Mouse (Mus musculus) large intestine, adult 2 months (tissue): ENCODE data around the gene Flnc. TPM values are rescaled to one million over a fixed set of nuclear protein-coding genes. Genes with fewer than 3 reads are reported as not detected.
"Not testable (repeated sequence)": the region's sequence is repeated elsewhere in the genome, so short reads cannot be mapped to it uniquely, and the experiment has no call there.

ENCODE experiments used
- DNase-seq: peaks from one replicate; pipeline ENCODE4 v3.0.0-alpha.2; 2012; ENCODE audit warnings: low read depth, low spot score
- whole genome bisulfite sequencing: fragments of 180-500 bp; shearing (Covaris S2); methylation state at CpG from one replicate; pipeline ENCODE4 v1.1.7; 2018; 5-methylcytosine and 5-hydroxymethylcytosine counted together
- polyA plus RNA-seq: library from polyadenylated mRNA; depleted of rRNA; stranded (reverse); fragments of >200 nt; gene quantifications from 2 replicates; pipeline ENCODE4 v1.2.3, GENCODE M21; 2012; rRNA removed

Gene Flnc
- polyA plus RNA-seq = 7.9 and 11.4 TPM in 2 replicates

- WGBS = 2% methylated on average over 67 of the region's 77 CpGs
- DNase-seq = no peak
Measured at GRCm38 (mm10) chr6:29433038-29433803, at the start of gene Flnc. Gene Flnc, plus strand, starts transcription at chr6:29433256.

DNA sequence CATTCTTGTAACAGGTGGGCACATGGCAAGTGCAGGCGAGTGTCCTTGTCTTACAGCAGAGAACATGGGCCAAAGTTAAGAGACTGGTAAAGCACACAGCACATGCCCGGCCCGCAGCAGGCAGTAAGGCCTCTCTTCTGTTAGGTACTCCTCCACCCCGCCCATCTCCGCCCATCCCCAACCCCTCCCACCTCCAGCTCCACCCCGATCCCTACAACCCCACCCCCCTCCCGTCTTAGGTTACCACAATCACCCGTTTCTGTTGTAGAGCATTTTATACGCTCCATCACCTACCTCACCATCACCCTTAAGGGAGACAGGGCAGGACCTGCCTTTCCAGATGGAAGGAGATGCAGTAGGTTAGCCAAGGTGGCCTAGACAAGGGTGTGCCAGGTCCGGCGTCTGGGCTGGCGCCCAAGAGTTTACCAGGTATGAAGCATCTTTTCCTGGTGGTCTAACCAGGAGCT is 45.0 kb upstream of the Flnc start, which contains the start of gene Opn1sw:
Gene Opn1sw (minus strand): TSS at position 417 of the 467 bp plus-strand sequence.
- 4% methylated on average over 12 of the region's 12 CpGs for WGBS
- DNase-seq = no peak

DNA sequence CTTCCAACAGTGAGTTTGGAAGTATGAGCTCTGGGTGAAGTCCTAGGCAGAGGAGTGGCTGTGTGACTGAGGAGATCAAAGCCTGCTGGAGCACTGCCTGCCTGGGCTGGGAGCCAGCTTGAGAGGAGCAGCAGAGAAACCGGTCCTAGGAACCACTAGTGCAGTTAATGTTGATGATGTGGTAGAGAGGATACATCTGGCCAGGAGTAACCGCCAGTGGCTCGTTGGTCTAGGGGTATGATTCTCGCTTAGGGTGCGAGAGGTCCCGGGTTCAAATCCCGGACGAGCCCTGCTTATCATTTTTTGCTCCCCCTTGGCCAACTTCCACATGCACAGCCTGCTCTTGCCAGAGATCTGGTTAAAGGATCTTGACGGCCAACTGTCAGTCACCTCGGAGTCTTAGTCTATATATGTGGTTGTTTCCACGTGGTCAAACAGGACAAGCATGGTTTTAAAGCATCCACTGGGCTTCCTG is 44.4 kb upstream of the Flnc start:
- DNase-seq = peak; percentile 75
- WGBS = 4% methylated on average over 11 of the region's 11 CpGs

- no peak for DNase-seq
- 49% methylated on average over 9 of the region's 9 CpGs for WGBS
Measured at GRCm38 (mm10) chr6:29389425-29389824, 43.6 kb upstream of the Flnc start.

- WGBS = 60% methylated on average over 1 of the region's 1 CpGs
- DNase-seq = not testable (repeated sequence)
Measured at GRCm38 (mm10) chr6:29390500-29390899, 42.6 kb upstream of the Flnc start.

GRCm38 (mm10) chr6:29391241-29391640 is 41.8 kb upstream of the Flnc start:
- 72% methylated on average over 8 of the region's 8 CpGs for WGBS
- not testable (repeated sequence) for DNase-seq

GRCm38 (mm10) chr6:29391802-29392201 is 41.3 kb upstream of the Flnc start:
- WGBS = 68% methylated on average over 4 of the region's 4 CpGs
- no peak for DNase-seq

GRCm38 (mm10) chr6:29394286-29394685 is 38.8 kb upstream of the Flnc start:
- WGBS = 71% methylated on average over 1 of the region's 1 CpGs
- no peak for DNase-seq

DNA sequence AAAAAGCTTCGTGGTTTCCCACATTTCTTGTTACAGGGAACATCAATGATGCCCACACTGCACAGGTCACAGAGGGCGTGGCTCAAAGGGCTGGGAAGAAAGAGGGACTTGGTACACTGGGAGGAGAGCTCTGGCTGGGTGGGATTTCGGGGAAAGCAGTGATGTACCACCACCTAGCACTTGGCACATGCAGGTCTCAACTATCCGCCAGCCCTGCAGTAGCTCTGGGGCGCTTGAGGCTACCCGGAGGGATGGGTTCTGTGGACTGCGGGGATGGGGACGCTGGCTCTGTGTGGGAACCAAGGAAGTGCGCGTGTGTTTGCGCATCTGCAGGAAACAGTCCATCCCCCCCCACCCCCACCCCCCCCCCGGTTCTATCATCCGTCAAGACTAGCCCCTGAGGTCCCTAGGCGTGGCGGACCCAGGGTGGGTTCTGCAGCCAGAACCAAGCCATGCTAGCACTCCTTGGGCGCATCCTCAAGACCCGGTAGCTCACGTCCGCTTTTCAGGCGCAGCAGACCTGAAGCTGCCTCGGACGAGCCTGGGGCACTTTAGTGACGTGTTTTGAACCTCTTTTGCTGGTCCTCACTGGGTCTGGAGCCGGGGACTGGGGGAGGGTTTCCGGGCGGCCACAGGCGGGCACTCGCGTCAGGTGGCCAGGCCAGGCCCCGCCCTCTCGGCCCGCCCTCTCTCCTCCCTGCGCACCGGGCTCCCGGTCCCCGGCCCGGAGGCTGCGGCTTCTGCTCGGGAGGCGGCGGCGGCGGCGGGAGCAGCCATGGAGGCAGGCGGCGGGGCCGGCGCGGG is 36.9 kb upstream of the Flnc start, which contains the start of gene Ccdc136:
Gene Ccdc136 (plus strand): TSS at position 400 of the 804 bp plus-strand sequence.
- WGBS = under 1% methylated on average over 49 of the region's 49 CpGs

GRCm38 (mm10) chr6:29396714-29397540 is 36.1 kb upstream of the Flnc start:
- 12% methylated on average over 24 of the region's 24 CpGs for WGBS

More for the DNA sequence above, 36.9 kb upstream of the Flnc start, which contains the start of gene Ccdc136:
- no peak for DNase-seq

GRCm38 (mm10) chr6:29397575-29397974 is 35.5 kb upstream of the Flnc start:
- no peak for DNase-seq
- 44% methylated on average over 6 of the region's 6 CpGs for WGBS

More at GRCm38 (mm10) chr6:29396714-29397540, 36.1 kb upstream of the Flnc start:
- DNase-seq = no peak

DNA sequence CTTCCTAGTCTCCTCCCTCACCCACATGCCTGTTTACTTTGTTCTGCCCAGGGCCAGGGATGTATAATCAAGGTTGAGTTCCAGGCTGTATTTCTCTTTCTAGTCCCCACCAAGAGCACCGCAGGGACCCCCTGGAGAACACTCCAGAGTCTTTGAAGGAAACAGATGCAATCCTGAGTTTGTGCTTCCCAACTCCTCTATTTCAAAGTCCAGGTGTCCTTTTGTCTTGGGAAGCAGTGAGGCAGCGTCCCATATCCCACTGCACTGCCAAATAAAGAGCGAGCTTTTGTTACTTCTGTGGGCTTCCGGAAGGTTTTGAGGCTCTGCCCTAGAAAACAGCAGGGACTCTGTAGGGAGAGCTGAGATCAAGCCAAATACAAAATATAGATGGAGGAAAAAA is 33.2 kb upstream of the Flnc start:
- WGBS = 83% methylated on average over 4 of the region's 4 CpGs
- DNase-seq = no peak

DNA sequence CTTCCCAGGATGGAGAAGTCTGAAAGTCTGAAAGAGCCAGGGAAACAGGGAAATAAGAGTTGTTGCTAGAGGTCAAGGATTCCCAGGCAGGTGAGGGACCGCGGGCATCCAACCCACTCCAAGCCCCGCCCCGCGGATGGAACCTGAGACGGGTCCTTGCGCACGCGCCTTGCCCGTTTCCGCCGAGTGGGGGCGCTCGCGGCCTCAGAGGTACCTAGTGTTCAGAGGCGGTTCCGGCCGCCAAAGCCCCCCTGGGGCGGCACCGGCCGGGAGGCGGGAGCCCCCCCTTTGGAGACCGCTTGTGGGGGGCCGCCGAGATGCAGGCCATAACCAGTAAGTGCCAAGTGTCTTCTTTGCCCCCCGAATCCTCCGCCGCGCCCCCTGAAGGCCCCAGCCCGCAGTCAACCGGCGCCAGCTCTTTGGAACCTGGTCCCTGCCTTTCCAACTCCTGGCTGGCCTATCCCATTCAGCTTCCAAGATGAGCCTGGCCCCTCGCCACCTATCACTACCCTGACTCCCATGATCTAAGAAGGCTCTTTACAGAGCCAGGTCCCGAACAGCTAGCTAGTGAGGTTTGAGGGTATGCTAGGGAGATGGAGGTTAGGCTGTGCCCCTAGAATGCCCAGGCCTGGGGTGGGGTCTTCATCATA is 30.2 kb upstream of the Flnc start:
- DNase-seq = no peak
- 16% methylated on average over 34 of the region's 34 CpGs for WGBS

- no peak for DNase-seq
- 53% methylated on average over 6 of the region's 6 CpGs for WGBS
Measured at GRCm38 (mm10) chr6:29406412-29406811, 26.6 kb upstream of the Flnc start.

DNA sequence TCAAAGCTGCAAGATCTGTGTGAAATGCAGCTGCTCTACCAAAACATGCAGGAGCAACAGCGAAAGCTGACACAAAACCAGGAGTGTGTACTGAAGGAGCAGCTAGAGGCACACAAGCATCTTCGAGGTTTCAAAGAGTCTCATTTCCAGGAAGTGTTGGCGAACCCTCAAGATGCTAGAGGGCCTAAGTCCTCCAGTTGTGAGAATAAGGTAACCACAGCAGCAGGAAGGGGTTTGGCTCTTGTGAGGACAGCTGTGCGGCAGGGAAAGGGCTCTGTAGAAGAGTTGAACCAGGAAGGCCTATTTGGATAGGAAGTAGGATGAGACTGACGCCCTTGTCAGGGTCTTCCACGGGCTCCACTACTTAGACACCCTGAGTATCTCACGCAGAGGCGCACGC is 17.6 kb upstream of the Flnc start:
- WGBS = 75% methylated on average over 9 of the region's 9 CpGs
- no peak for DNase-seq

DNA sequence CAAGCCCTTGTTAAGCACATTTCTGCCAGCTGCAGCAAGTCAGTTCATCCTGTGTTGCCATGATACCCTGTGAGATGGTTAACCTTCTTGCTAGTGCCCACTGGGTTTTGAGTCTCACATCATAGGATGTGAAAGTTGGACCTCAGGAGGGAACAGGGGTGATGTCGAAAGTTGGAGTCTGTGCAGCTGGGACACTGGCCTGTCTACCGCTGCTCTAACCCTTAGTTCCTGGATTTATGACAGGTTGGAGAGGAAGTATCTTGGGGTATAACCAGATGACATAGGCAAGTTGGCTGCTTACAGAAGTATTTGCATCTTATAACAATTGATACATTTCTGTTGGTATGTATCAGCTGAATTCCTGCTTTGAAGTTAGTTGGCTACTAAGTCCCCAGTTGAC is 12.5 kb upstream of the Flnc start:
- 68% methylated on average over 2 of the region's 2 CpGs for WGBS
- DNase-seq = no peak

DNA sequence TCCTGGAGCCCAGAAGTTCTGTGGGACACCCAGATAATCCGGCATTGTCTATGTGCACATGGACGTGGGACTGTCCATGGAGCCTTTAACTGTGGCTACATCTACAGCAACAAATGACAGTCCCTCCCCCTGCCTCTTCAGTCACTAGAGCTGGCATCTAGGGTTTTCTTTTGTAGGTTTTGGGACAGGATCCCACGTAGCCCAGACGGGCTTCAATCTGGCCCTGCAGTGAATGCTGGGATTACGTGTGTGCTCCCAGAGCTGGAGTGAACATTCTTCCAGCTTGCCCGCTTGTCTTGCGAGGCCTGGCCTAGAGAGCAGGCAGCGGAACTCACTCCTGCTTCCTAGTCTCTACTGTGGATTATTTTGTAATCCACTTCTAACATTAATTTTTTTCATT is 7.9 kb upstream of the Flnc start:
- no peak for DNase-seq
- 89% methylated on average over 8 of the region's 8 CpGs for WGBS

- WGBS = 55% methylated on average over 6 of the region's 6 CpGs
- no peak for DNase-seq
Measured at GRCm38 (mm10) chr6:29426331-29426730, 6.7 kb upstream of the Flnc start.

GRCm38 (mm10) chr6:29428171-29428570 is 4.9 kb upstream of the Flnc start:
- WGBS = 61% methylated on average over 4 of the region's 4 CpGs
- DNase-seq = no peak
